Mouse (Mus musculus): ENCODE results near the gene Mapk8ip3. TPM values are rescaled to one million over a fixed set of nuclear protein-coding genes. Genes with fewer than 3 reads are reported as not detected.

Gene Mapk8ip3
- polyA plus RNA-seq, 1 experiment from 2014 or later, result 112 TPM

DNA sequence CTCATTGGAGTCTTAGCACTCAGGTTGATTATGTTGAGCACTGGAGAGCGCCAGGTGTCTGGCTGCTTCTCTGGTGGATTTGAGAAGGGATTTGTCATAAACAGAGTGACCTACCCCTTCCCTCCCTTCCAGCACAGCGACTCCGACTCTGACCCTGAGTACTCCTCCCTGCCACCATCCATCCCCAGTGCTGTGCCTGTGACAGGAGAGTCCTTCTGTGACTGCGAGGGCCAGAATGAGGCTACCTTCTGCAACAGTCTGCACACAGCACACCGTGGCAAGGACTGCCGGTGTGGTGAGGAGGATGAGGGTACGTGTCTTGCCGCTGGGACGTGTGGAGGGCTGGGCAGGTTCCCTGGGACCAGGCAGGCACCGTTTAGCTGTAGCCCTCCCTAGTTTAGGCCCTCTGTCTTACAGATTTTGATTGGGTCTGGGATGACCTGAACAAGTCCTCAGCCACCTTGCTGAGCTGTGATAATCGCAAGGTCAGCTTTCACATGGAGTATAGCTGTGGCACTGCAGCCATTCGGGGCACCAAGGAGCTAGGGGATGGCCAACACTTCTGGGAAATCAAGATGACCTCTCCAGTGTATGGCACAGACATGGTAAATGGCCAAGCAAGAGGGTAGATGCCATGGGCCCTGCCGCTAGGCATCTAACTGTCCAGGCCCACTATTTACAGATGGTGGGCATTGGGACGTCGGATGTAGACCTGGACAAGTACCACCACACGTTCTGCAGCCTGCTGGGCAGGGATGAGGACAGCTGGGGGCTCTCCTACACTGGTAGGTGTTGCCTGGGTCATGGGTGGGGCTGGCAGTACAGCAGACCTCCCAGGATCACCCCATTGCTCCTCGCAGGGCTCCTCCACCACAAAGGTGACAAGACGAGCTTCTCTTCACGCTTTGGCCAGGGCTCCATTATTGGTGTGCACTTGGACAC, 46.4 kb downstream of the Mapk8ip3 start:
- no peak for ATAC-seq (replicated peaks)
- Histone ChIP-seq H3K4me3 (no peak overlapping the region), H3K9ac (no peak overlapping the region), H3K27ac (no peak overlapping the region), H3K4me1 (peaks cover 43% of the 10 kb centered on the region), H3K27me3 (replicated peaks) (no peaks in the 10 kb centered on the region), H3K36me3 (replicated peaks) (peaks cover 24% of the 10 kb centered on the region), H3K4me2 (no peak overlapping the region), H3K9me3 (no peaks in the 10 kb centered on the region)
- WGBS, result 89% methylated on average over 19 of the region's 19 CpGs

DNA sequence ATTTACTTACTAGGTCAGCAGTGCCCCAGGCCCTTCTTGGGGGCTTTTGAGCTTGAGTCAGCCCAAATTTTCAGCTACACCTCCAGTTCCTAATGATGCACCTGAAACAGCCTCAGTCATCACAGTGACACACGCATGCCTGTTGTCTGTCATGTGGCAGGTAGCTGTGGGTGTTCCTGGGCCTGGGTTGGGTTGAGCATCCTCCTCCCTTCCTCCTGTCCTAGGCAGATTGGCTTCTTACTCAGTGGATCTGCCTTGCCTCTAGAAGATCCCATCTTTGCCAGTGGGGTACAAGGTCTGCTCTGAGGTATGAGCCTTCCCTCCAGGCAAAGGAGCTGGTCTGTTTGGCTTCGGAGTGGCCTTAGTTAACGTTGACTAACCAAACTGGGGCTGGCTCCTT, 47.9 kb downstream of the Mapk8ip3 start:
- Histone ChIP-seq H3K27ac (no peak overlapping the region), H3K4me2 (no peak overlapping the region), H3K27me3 (replicated peaks) (no peaks in the 10 kb centered on the region), H3K4me3 (no peak overlapping the region), H3K4me1 (peaks cover 42% of the 10 kb centered on the region), H3K36me3 (replicated peaks) (peaks cover 25% of the 10 kb centered on the region), H3K9me3 (no peaks in the 10 kb centered on the region), H3K9ac (no peak overlapping the region)
- 88% methylated on average over 3 of the region's 3 CpGs for WGBS
- ATAC-seq (replicated peaks), result no peak

DNA sequence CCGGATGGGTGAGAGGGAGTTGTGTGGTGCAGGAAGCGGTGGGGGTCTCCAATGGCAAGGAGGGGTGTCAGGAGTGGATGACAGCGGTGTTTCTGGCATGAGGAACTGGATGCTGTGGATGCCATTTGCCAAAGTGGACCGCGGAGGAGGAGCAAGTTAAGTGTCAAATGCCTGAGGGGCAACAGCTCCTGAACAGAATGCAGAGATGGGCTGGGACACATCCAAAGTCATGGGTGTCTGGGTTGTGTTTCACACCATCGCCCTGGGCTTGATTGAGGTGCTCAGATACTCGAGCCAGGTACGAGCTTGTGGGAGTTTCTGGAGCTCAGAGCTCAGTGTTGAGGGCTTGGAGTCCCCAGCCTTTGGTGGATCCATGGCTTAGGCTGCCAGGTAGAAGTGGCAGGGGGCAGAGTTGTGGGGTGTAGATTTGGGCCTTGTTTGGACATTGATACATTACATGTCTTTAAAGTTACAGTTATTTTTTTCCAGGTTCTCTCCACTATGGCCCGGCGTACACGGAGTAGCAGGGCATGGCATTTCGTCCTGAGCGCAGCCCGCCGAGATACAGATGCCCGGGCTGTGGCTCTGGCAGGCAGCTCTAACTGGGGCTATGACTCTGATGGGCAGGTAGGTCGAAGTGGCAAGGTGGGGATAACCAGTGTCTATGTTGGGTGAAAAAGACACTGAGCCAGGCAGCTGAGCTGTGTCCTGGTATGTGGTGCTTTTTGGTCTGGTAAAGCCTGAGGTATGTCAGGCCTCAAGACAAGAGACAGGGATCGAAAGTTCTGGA, 49.3 kb downstream of the Mapk8ip3 start:
- Histone ChIP-seq H3K4me2 (peak overlapping the region; percentile 90), H3K36me3 (replicated peaks) (peaks cover 24% of the 10 kb centered on the region), H3K27ac (peak overlapping the region; percentile 82), H3K9ac (peak overlapping the region; percentile 71), H3K4me3 (peak overlapping the region; percentile 81), H3K27me3 (replicated peaks) (no peaks in the 10 kb centered on the region), H3K4me1 (peaks cover 31% of the 10 kb centered on the region), H3K9me3 (no peaks in the 10 kb centered on the region)
- ATAC-seq (replicated peaks), result no peak
- 68% methylated on average over 18 of the region's 18 CpGs for WGBS

DNA sequence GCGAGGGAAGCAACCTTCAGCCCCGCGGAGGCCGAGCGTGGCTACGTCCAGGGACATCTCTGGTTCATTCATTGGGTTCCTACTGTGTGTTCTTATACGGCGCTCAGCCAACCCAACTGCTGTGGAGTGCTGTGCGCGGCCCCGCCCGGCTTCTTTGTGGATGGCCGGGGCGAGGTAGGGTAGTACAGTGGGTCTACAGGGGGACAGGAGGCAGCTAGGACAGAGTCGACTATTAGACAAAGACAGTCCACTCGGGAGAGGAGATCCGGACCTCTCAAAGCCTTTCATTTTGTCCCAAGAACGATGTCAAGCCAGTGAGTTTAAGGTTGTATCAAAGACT, 49.9 kb downstream of the Mapk8ip3 start:
- Histone ChIP-seq H3K4me3 (peak overlapping the region; percentile 81), H3K36me3 (replicated peaks) (peaks cover 24% of the 10 kb centered on the region), H3K27ac (peak overlapping the region; percentile 82), H3K4me1 (peaks cover 31% of the 10 kb centered on the region), H3K27me3 (replicated peaks) (no peaks in the 10 kb centered on the region), H3K9me3 (no peaks in the 10 kb centered on the region), H3K9ac (peak overlapping the region; percentile 71), H3K4me2 (peak overlapping the region; percentile 90)
- peak; percentile 53 for ATAC-seq (replicated peaks)
- WGBS, result 1% methylated on average over 18 of the region's 18 CpGs

DNA sequence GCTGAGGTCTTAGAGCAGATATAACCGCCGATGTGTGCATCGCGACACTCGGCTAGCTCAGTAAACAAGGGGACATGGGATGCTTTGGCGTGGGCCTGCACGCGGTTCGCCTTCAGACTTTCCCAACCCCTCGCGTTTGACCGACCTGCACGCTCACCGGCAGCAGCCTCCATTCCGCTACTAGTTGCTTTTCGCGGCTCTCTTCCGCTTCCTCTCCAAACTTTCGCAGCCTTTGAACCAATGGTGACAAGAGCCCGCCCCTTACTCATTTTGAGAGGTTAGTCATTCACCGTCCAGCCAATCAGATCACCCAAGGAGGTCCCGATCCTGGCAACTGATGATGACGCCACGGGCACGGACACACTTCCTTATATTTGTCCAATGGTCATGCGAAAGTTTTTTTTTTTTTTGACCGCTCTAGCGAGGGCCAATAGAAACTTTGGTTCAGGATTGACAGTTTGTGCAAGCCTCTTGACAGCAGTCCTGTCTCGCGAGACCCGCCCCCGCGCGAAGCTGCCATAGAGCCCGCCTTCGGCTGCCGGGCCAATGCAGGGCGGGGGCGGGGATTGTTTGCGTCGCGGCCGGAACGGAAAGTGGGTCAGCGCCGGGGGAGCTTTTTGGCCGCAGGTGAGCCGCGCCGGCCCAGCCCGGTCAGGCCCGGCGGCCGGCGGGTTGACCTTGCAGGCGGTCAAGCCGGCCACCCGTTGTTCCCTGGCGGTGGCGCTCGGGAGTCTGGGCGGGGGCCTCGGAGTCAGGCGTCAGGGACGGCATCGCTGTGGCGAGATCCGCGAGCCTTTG, 50.4 kb downstream of the Mapk8ip3 start, which contains the start of the genes Nubp2 and Spsb3:
Gene Nubp2 (minus strand): TSS at position 216 of the 798 bp plus-strand sequence.
Gene Spsb3 (plus strand): TSS at position 510 of the 798 bp plus-strand sequence.
- H3K36me3 ChIP-seq (replicated peaks), result peaks cover 21% of the 10 kb centered on the region
- peak within 1 kb of the TSS; percentile 91 for H3K4me2 ChIP-seq
- peak; percentile 97 for ATAC-seq (replicated peaks)
- peak within 1 kb of the TSS; percentile 71 for H3K9ac ChIP-seq
- under 1% methylated on average over 69 of the region's 69 CpGs for WGBS
- H3K4me1 ChIP-seq, result peaks cover 31% of the 10 kb centered on the region
- H3K27me3 ChIP-seq (replicated peaks), result no peaks in the 10 kb centered on the region
- H3K9me3 ChIP-seq, result no peaks in the 10 kb centered on the region
- H3K27ac ChIP-seq, result peak within 1 kb of the TSS; percentile 82
- peak within 1 kb of the TSS; percentile 81 for H3K4me3 ChIP-seq

DNA sequence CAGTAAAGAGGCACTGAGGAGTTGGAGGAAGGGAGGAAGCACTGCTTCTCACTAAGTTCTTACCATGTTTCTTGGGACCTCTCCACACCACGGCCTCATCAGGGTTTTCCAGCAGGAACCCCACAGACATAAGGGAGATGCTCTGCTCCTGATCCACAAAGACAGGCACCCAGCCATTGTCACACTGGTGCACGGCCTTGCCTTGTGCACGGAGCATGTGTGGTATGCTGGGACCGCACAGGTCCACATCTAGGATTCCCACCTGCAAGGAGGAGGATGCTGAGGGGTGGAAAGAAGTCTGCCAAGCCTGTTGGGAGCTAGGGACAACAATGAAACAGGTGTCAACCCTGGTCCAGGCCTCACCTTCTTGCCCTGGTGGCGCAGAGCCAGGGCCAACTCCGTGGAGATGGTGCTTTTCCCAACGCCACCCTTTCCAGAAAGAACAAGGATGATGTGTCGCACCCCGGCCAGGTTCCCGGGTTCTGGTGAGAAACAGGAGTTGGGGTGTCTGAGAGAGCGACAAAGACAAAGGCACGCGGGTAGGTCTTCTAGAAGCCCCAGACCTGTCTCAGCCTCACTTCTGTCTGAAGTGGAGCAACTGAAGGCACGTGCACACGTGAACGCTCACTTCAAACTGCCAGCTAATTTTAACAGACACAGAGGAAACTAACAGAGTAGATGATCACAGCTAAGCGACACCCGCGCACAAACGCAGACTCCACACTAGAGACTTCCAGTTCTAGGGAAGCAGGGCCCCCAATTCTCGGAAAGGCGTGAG, 51.2 kb downstream of the Mapk8ip3 start:
- 22% methylated on average over 22 of the region's 22 CpGs for WGBS
- peaks cover 31% of the 10 kb centered on the region for H3K4me1 ChIP-seq
- peak overlapping the region; percentile 81 for H3K4me3 ChIP-seq
- no peak for ATAC-seq (replicated peaks)
- H3K4me2 ChIP-seq, result peak overlapping the region; percentile 91
- H3K9ac ChIP-seq, result peak overlapping the region; percentile 57
- H3K36me3 ChIP-seq (replicated peaks), result peaks cover 14% of the 10 kb centered on the region
- H3K9me3 ChIP-seq, result no peaks in the 10 kb centered on the region
- peak overlapping the region; percentile 31; the same call in 1 of the 2 replicates for H3K27ac ChIP-seq
- no peaks in the 10 kb centered on the region for H3K27me3 ChIP-seq (replicated peaks)

DNA sequence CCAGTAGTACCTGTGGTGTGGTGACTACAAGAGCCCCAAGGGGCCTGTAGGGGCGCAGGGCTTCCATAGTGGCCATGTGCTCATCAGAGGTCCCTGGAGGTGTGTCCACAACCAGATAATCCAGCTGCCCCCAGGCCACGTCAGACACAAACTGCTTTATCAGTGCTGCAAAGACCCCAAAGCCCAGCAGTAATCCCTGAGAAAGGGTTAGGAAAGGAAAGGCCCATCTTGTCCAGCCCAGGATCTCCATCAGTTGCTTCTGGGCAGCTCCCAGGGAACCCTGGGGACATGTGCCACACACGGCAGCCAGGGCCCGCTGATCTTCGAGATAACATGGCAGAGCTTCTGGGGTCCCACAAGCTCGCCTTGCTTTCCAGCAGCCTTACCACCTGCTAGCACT, 52.4 kb downstream of the Mapk8ip3 start:
- no peak overlapping the region for H3K27ac ChIP-seq
- H3K9ac ChIP-seq, result no peak overlapping the region
- H3K4me2 ChIP-seq, result no peak overlapping the region
- no peaks in the 10 kb centered on the region for H3K27me3 ChIP-seq (replicated peaks)
- no peaks in the 10 kb centered on the region for H3K9me3 ChIP-seq
- H3K4me3 ChIP-seq, result no peak overlapping the region
- 83% methylated on average over 6 of the region's 6 CpGs for WGBS
- no peak for ATAC-seq (replicated peaks)
- H3K4me1 ChIP-seq, result peaks cover 31% of the 10 kb centered on the region
- peaks cover 10% of the 10 kb centered on the region; the same call in 1 of the 2 replicates for H3K36me3 ChIP-seq (replicated peaks)

DNA sequence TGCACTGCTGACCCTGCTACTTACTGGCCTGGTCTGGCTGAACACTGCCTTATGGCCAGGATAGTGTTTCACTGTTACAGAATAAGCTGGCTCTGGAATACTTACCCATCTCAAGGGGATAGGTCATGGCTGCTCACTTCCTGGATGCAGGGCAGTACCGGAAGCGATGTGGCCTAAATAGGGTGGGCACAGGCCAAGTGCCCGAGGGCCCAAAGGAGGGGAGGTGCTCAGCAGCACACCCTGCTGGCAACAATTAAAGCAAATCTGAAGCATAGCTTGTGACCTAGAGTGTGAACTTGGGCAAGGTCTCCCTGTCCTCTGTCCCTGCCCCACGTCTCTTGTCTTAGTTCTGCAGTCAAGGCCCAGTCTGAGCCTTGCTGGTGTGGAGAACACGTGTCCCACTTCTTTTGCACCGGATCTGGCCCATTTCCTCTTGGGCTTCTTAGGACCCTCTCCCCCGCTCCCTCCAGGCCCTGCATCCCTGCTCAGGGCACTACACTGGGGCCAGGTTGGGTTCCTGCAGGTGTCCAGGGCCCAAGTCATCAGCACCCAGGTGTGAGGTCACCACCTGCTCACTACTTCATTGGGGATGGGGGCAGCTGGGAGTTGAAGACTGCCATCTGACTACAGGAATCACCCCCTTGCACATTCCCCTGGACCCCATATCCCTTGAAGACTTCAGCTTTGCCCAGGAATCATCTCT, 54.9 kb downstream of the Mapk8ip3 start:
- Histone ChIP-seq H3K4me1 (peaks cover 12% of the 10 kb centered on the region), H3K9me3 (no peaks in the 10 kb centered on the region), H3K36me3 (replicated peaks) (peaks cover 10% of the 10 kb centered on the region; the same call in 1 of the 2 replicates), H3K4me2 (no peak overlapping the region), H3K9ac (no peak overlapping the region), H3K27ac (no peak overlapping the region), H3K4me3 (no peak overlapping the region), H3K27me3 (replicated peaks) (no peaks in the 10 kb centered on the region)
- 49% methylated on average over 7 of the region's 7 CpGs for WGBS
- ATAC-seq (replicated peaks), result no peak

DNA sequence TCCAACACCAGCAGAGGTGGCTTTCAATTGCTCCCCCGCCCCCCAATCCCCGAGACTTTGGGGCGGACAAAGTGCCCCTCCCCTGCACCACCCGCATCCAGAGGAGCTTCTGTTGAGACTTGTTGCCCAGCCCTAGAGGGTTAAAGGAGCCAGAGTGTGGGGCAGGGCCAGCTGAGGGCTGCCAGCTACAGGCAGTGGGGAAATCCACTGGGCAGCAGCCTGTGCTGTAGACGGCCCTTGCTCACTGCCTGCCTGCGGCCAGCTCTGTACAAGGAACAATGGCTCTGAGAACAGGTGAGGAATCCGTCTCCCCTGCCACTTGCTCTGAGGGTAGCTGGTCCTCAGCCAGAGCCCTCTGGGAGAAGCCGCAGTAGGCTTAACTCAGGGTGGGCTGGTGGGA, 58.2 kb downstream of the Mapk8ip3 start:
- whole genome bisulfite sequencing, result 69% methylated on average over 8 of the region's 8 CpGs
- peaks cover 5% of the 10 kb centered on the region; the same call in 1 of the 2 replicates for H3K36me3 ChIP-seq (replicated peaks)
- H3K9ac ChIP-seq, result no peak overlapping the region
- H3K27me3 ChIP-seq (replicated peaks), result no peaks in the 10 kb centered on the region
- H3K4me2 ChIP-seq, result no peak overlapping the region
- H3K4me3 ChIP-seq, result no peak overlapping the region
- H3K9me3 ChIP-seq, result no peaks in the 10 kb centered on the region
- H3K27ac ChIP-seq, result no peak overlapping the region
- no peak for ATAC-seq (replicated peaks)
- no peaks in the 10 kb centered on the region for H3K4me1 ChIP-seq

DNA sequence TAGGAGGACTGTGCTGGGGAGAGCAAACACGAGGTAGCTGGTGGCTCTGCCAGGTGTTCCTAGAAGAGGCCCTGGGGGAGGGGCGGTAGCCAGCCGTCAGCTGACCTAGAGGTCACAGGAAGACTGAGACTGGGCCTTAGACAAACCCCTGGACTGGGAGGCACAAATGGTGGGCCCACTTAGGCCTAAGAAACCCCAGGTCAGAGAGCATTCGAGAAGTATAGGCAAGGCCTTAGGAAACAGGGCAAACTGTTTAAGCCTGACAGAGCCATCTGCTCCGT, 58.7 kb downstream of the Mapk8ip3 start:
- H3K4me1 ChIP-seq, result no peaks in the 10 kb centered on the region
- no peaks in the 10 kb centered on the region for H3K9me3 ChIP-seq
- H3K9ac ChIP-seq, result no peak overlapping the region
- no peaks in the 10 kb centered on the region for H3K27me3 ChIP-seq (replicated peaks)
- no peak for ATAC-seq (replicated peaks)
- no peak overlapping the region for H3K4me2 ChIP-seq
- no peak overlapping the region for H3K27ac ChIP-seq
- WGBS, result 47% methylated on average over 5 of the region's 5 CpGs
- H3K4me3 ChIP-seq, result no peak overlapping the region
- H3K36me3 ChIP-seq (replicated peaks), result peaks cover under 1% of the 10 kb centered on the region; the same call in 1 of the 2 replicates
